Mouse (Mus musculus) liver, embryonic 14.5 days (tissue): ENCODE measurements around the gene 9130213A22Rik. TPM values are rescaled to one million over a fixed set of nuclear protein-coding genes. Genes with fewer than 3 reads are reported as not detected.
A peak's percentile ranks its signal among the peaks of the same experiment; 100 is the strongest.

Source experiments
- ATAC-seq: fragments of 200-750 bp; cut with Nextera tagmentation; 2 replicates; pipeline ENCODE4 v1.8.0; 2017; ENCODE audit warnings: moderate number of reproducible peaks, mild to moderate bottlenecking, moderate library complexity; ENCODE audit not compliant: insufficient read depth
- DNase-seq, 3 experiments: peaks; one replicate each; pipeline ENCODE4 v3.0.0-alpha.2; 2012 to 2013; ENCODE audit warnings: low read depth in 3 of 3, low spot score in 3 of 3
- H3K27ac ChIP-seq: fragments of 300-500 bp; sonication (generic); 2 replicates; pipeline ENCODE4 v1.5.1; 2014; ENCODE audit warnings: moderate library complexity, mild to moderate bottlenecking, control low read depth, inconsistent platforms
- H3K27me3 ChIP-seq: fragments of 300-500 bp; sonication (generic); 2 replicates; pipeline ENCODE4 v1.6.1; 2014; ENCODE audit warnings: mild to moderate bottlenecking, low read length, moderate library complexity; ENCODE audit not compliant: control insufficient read depth, insufficient read depth
- H3K36me3 ChIP-seq: fragments of 300-500 bp; sonication (generic); replicated peaks from 2 replicates; pipeline ENCODE4 v1.6.1; 2014; ENCODE audit warnings: low read depth; ENCODE audit not compliant: control insufficient read depth, insufficient read depth
- H3K4me1 ChIP-seq, 2 experiments: fragments of 200-500 bp in 1 of 2; fragments of 300-500 bp in 1 of 2; sonication (generic) in 1 of 2; replicated peaks; 2 replicates each; pipeline ENCODE4 v1.6.1; 2012 to 2014; ENCODE audit warnings: antibody characterized with exemption in 1 of 2, inconsistent platforms in 1 of 2, low read length in 1 of 2; ENCODE audit not compliant: control insufficient read depth in 2 of 2, insufficient read depth in 2 of 2
- H3K4me2 ChIP-seq: fragments of 300-500 bp; sonication (generic); 2 replicates; pipeline ENCODE4 v1.6.1; 2014; ENCODE audit warnings: low read depth, mild to moderate bottlenecking, control low read depth, moderate library complexity
- H3K4me3 ChIP-seq, 2 experiments: fragments of 200-500 bp in 1 of 2; fragments of 300-500 bp in 1 of 2; sonication (generic) in 1 of 2; 2 replicates each; pipeline ENCODE4 v1.5.1; 2012 to 2014; ENCODE audit warnings: low read depth in 2 of 2, low read length in 2 of 2, mild to moderate bottlenecking in 2 of 2, control low read depth in 1 of 2, inconsistent platforms in 1 of 2, moderate library complexity in 1 of 2; ENCODE audit not compliant: insufficient read depth in 1 of 2
- H3K9ac ChIP-seq: fragments of 300-500 bp; sonication (generic); replicated peaks from 2 replicates; pipeline ENCODE4 v1.6.1; 2014; ENCODE audit warnings: mild to moderate bottlenecking, control low read depth, moderate library complexity
- H3K9me3 ChIP-seq: fragments of 300-500 bp; sonication (generic); 2 replicates; pipeline ENCODE4 v1.6.1; 2016; ENCODE audit warnings: low read length, mixed read lengths; ENCODE audit not compliant: control insufficient read depth
- CTCF ChIP-seq: IDR thresholded peaks from 2 replicates; pipeline ENCODE4 v1.5.1; 2016; ENCODE audit warnings: antibody characterized with exemption, low read depth, control low read depth
- EP300 ChIP-seq: IDR thresholded peaks from 2 replicates; pipeline ENCODE4 v1.6.1; 2016; ENCODE audit warnings: antibody characterized with exemption, low read depth
- WGBS: fragments of 180-500 bp; shearing (Covaris S2); extraction: QIAGEN DNeasy Blood & Tissue Kit; methylation state at CpG from one replicate; pipeline ENCODE4 v1.1.7; 2014; ENCODE audit not compliant: insufficient replicate concordance; 5-methylcytosine and 5-hydroxymethylcytosine counted together
- polyA plus RNA-seq, 2 experiments: library from polyadenylated mRNA; depleted of rRNA in 1 of 2; stranded (reverse) in 1 of 2; unstranded in 1 of 2; fragments of >200 nt; fragmentation: Nextera tagmentation in 1 of 2; extraction: Ambion mirVana in 1 of 2; gene quantifications; 2 replicates each; pipeline versions ENCODE4 v1.2.1 to v1.2.3; 2012 to 2014

The 9130213A22Rik gene
- polyA plus RNA-seq, 2 experiments = 0.08 TPM; not detected in 1

DNA sequence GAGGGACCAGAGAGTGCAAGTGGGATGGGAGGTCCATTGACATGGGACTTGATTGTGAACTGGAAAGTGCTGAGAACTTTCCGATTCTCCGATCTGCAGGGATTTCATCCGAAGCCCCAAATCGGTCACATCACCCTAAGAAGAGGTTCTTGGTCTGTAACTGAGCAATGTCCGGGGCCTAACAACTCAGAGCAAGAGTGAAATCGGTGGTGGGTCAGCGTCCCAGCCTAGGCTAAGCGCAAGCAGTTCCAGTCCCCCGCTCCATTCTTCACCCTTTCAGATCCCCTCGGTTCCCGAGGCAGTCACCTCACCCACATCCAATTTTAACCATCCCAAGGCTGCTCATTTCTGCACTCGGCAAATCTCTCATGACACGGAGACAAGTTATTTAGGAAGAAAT is 52.3 kb downstream of the 9130213A22Rik start:
- H3K36me3 ChIP-seq = no peaks in the 10 kb centered on the region
- H3K9me3 ChIP-seq = no peaks in the 10 kb centered on the region
- DNase-seq (no peak), ATAC-seq (no peak)
- peak overlapping the region; percentile 71 for H3K27ac ChIP-seq
- H3K4me3 ChIP-seq = peak overlapping the region; percentile 73
- peak overlapping the region; percentile 83 for H3K9ac ChIP-seq
- peak overlapping the region; percentile 90 for H3K4me2 ChIP-seq
- WGBS = 3% methylated on average over 13 of the region's 13 CpGs
- H3K4me1 ChIP-seq = peaks cover 21 to 49% of the 10 kb centered on the region in 2 experiments
- TF ChIP-seq EP300 = no peak
- no peak for TF ChIP-seq CTCF
- H3K27me3 ChIP-seq = no peaks in the 10 kb centered on the region

Other genes with a start within 250 kb of the 9130213A22Rik start
- 0.08 and 0.09 TPM in 2 replicates for gene Rnf222, start 234.0 kb downstream of the 9130213A22Rik start, polyA plus RNA-seq (2012; rRNA removed)
- 0.10 TPM in 1 of 2 replicates, not detected in the other for gene Rnf222, start 234.0 kb downstream of the 9130213A22Rik start, polyA plus RNA-seq (2014; fragmentation: Nextera tagmentation; extraction: Ambion mirVana)
- gene Rpl26, start 221.0 kb downstream of the 9130213A22Rik start, polyA plus RNA-seq (2012; rRNA removed) = 1,827 and 1,859 TPM in 2 replicates
- gene Rpl26, start 221.0 kb downstream of the 9130213A22Rik start, polyA plus RNA-seq (2014; fragmentation: Nextera tagmentation; extraction: Ambion mirVana) = 829 and 850 TPM in 2 replicates
- not detected in 2 replicates for gene Odf4, start 195.5 kb downstream of the 9130213A22Rik start, polyA plus RNA-seq (2012; rRNA removed)
- gene Odf4, start 195.5 kb downstream of the 9130213A22Rik start, polyA plus RNA-seq (2014; fragmentation: Nextera tagmentation; extraction: Ambion mirVana) = not detected in 2 replicates
- 1.4 and 3.5 TPM in 2 replicates for gene Arhgef15, start 165.1 kb downstream of the 9130213A22Rik start, polyA plus RNA-seq (2012; rRNA removed)
- 0.89 and 1.2 TPM in 2 replicates for gene Arhgef15, start 165.1 kb downstream of the 9130213A22Rik start, polyA plus RNA-seq (2014; fragmentation: Nextera tagmentation; extraction: Ambion mirVana)
- 0.58 and 0.59 TPM in 2 replicates for gene Slc25a35, start 154.5 kb downstream of the 9130213A22Rik start, polyA plus RNA-seq (2012; rRNA removed)
- gene Slc25a35, start 154.5 kb downstream of the 9130213A22Rik start, polyA plus RNA-seq (2014; fragmentation: Nextera tagmentation; extraction: Ambion mirVana) = 0.13 and 0.51 TPM in 2 replicates
- 20.5 and 23.0 TPM in 2 replicates for gene Rangrf, start 147.4 kb downstream of the 9130213A22Rik start, polyA plus RNA-seq (2012; rRNA removed)
- gene Rangrf, start 147.4 kb downstream of the 9130213A22Rik start, polyA plus RNA-seq (2014; fragmentation: Nextera tagmentation; extraction: Ambion mirVana) = 29.2 and 31.2 TPM in 2 replicates
- gene Pfas, start 114.1 kb downstream of the 9130213A22Rik start, polyA plus RNA-seq (2012; rRNA removed) = 11.0 and 11.4 TPM in 2 replicates
- gene Pfas, start 114.1 kb downstream of the 9130213A22Rik start, polyA plus RNA-seq (2014; fragmentation: Nextera tagmentation; extraction: Ambion mirVana) = 15.1 and 17.2 TPM in 2 replicates
- 21.9 and 23.9 TPM in 2 replicates for gene Ctc1, start 106.7 kb downstream of the 9130213A22Rik start, polyA plus RNA-seq (2012; rRNA removed)
- gene Ctc1, start 106.7 kb downstream of the 9130213A22Rik start, polyA plus RNA-seq (2014; fragmentation: Nextera tagmentation; extraction: Ambion mirVana) = 15.2 and 17.5 TPM in 2 replicates
- 65.6 and 78.6 TPM in 2 replicates for gene Aurkb, start 76.9 kb downstream of the 9130213A22Rik start, polyA plus RNA-seq (2012; rRNA removed)
- gene Aurkb, start 76.9 kb downstream of the 9130213A22Rik start, polyA plus RNA-seq (2014; fragmentation: Nextera tagmentation; extraction: Ambion mirVana) = 90.8 and 94.3 TPM in 2 replicates
- 3.0 and 3.4 TPM in 2 replicates for gene Borcs6, start 62.9 kb downstream of the 9130213A22Rik start, polyA plus RNA-seq (2012; rRNA removed)
- 2.2 and 3.0 TPM in 2 replicates for gene Borcs6, start 62.9 kb downstream of the 9130213A22Rik start, polyA plus RNA-seq (2014; fragmentation: Nextera tagmentation; extraction: Ambion mirVana)
- 12.0 and 18.0 TPM in 2 replicates for gene Tmem107, start 51.8 kb downstream of the 9130213A22Rik start, polyA plus RNA-seq (2012; rRNA removed)
- 21.9 and 29.3 TPM in 2 replicates for gene Tmem107, start 51.8 kb downstream of the 9130213A22Rik start, polyA plus RNA-seq (2014; fragmentation: Nextera tagmentation; extraction: Ambion mirVana)
- gene Vamp2, start 34.1 kb downstream of the 9130213A22Rik start, polyA plus RNA-seq (2012; rRNA removed) = 23.0 and 23.1 TPM in 2 replicates
- gene Vamp2, start 34.1 kb downstream of the 9130213A22Rik start, polyA plus RNA-seq (2014; fragmentation: Nextera tagmentation; extraction: Ambion mirVana) = 11.4 and 12.6 TPM in 2 replicates
- gene Per1, start 27.4 kb downstream of the 9130213A22Rik start, polyA plus RNA-seq (2012; rRNA removed) = 1.8 and 1.9 TPM in 2 replicates
- 3.0 and 4.2 TPM in 2 replicates for gene Per1, start 27.4 kb downstream of the 9130213A22Rik start, polyA plus RNA-seq (2014; fragmentation: Nextera tagmentation; extraction: Ambion mirVana)
- 0.08 and 0.12 TPM in 2 replicates for gene Hes7, start 2.2 kb downstream of the 9130213A22Rik start, polyA plus RNA-seq (2012; rRNA removed)
- 0.05 TPM in 1 of 2 replicates, not detected in the other for gene Hes7, start 2.2 kb downstream of the 9130213A22Rik start, polyA plus RNA-seq (2014; fragmentation: Nextera tagmentation; extraction: Ambion mirVana)
- 0.05 and 0.38 TPM in 2 replicates for gene Aloxe3, start 3.3 kb upstream of the 9130213A22Rik start, polyA plus RNA-seq (2012; rRNA removed)
- gene Aloxe3, start 3.3 kb upstream of the 9130213A22Rik start, polyA plus RNA-seq (2014; fragmentation: Nextera tagmentation; extraction: Ambion mirVana) = 0.15 TPM in 1 of 2 replicates, not detected in the other
- gene Alox12b, start 34.4 kb upstream of the 9130213A22Rik start, polyA plus RNA-seq (2012; rRNA removed) = not detected in 2 replicates
- not detected in 2 replicates for gene Alox12b, start 34.4 kb upstream of the 9130213A22Rik start, polyA plus RNA-seq (2014; fragmentation: Nextera tagmentation; extraction: Ambion mirVana)
- 0.01 and 0.03 TPM in 2 replicates for gene Alox8, start 75.3 kb upstream of the 9130213A22Rik start, polyA plus RNA-seq (2012; rRNA removed)
- gene Alox8, start 75.3 kb upstream of the 9130213A22Rik start, polyA plus RNA-seq (2014; fragmentation: Nextera tagmentation; extraction: Ambion mirVana) = not detected in 2 replicates
- gene Gucy2e, start 114.4 kb upstream of the 9130213A22Rik start, polyA plus RNA-seq (2012; rRNA removed) = not detected in 2 replicates
- gene Gucy2e, start 114.4 kb upstream of the 9130213A22Rik start, polyA plus RNA-seq (2014; fragmentation: Nextera tagmentation; extraction: Ambion mirVana) = not detected in 2 replicates
- 7.8 and 9.8 TPM in 2 replicates for gene Cntrob, start 201.2 kb upstream of the 9130213A22Rik start, polyA plus RNA-seq (2012; rRNA removed)
- 5.0 and 6.5 TPM in 2 replicates for gene Cntrob, start 201.2 kb upstream of the 9130213A22Rik start, polyA plus RNA-seq (2014; fragmentation: Nextera tagmentation; extraction: Ambion mirVana)
- gene Trappc1, start 201.4 kb upstream of the 9130213A22Rik start, polyA plus RNA-seq (2012; rRNA removed) = 49.6 and 62.9 TPM in 2 replicates
- 101 and 106 TPM in 2 replicates for gene Trappc1, start 201.4 kb upstream of the 9130213A22Rik start, polyA plus RNA-seq (2014; fragmentation: Nextera tagmentation; extraction: Ambion mirVana)
- 0.09 and 0.20 TPM in 2 replicates for gene Kcnab3, start 203.7 kb upstream of the 9130213A22Rik start, polyA plus RNA-seq (2012; rRNA removed)
- 0.06 and 0.10 TPM in 2 replicates for gene Kcnab3, start 203.7 kb upstream of the 9130213A22Rik start, polyA plus RNA-seq (2014; fragmentation: Nextera tagmentation; extraction: Ambion mirVana)
- 0.30 and 0.74 TPM in 2 replicates for gene Rnf227, start 217.9 kb upstream of the 9130213A22Rik start, polyA plus RNA-seq (2012; rRNA removed)
- gene Rnf227, start 217.9 kb upstream of the 9130213A22Rik start, polyA plus RNA-seq (2014; fragmentation: Nextera tagmentation; extraction: Ambion mirVana) = 0.59 and 0.66 TPM in 2 replicates
- gene Chd3, start 246.8 kb upstream of the 9130213A22Rik start, polyA plus RNA-seq (2012; rRNA removed) = 13.7 and 14.3 TPM in 2 replicates
- 1.9 and 2.4 TPM in 2 replicates for gene Chd3, start 246.8 kb upstream of the 9130213A22Rik start, polyA plus RNA-seq (2014; fragmentation: Nextera tagmentation; extraction: Ambion mirVana)